Mouse (Mus musculus): ENCODE data around the gene Tnfsf11. TPM values are rescaled to one million over a fixed set of nuclear protein-coding genes. Genes with fewer than 3 reads are reported as not detected.

The Tnfsf11 gene
- polyA plus RNA-seq (2015; fragmentation: Nextera tagmentation; extraction: Ambion mirVana) = 0.09 TPM in 1 of 2 replicates, not detected in the other

DNA sequence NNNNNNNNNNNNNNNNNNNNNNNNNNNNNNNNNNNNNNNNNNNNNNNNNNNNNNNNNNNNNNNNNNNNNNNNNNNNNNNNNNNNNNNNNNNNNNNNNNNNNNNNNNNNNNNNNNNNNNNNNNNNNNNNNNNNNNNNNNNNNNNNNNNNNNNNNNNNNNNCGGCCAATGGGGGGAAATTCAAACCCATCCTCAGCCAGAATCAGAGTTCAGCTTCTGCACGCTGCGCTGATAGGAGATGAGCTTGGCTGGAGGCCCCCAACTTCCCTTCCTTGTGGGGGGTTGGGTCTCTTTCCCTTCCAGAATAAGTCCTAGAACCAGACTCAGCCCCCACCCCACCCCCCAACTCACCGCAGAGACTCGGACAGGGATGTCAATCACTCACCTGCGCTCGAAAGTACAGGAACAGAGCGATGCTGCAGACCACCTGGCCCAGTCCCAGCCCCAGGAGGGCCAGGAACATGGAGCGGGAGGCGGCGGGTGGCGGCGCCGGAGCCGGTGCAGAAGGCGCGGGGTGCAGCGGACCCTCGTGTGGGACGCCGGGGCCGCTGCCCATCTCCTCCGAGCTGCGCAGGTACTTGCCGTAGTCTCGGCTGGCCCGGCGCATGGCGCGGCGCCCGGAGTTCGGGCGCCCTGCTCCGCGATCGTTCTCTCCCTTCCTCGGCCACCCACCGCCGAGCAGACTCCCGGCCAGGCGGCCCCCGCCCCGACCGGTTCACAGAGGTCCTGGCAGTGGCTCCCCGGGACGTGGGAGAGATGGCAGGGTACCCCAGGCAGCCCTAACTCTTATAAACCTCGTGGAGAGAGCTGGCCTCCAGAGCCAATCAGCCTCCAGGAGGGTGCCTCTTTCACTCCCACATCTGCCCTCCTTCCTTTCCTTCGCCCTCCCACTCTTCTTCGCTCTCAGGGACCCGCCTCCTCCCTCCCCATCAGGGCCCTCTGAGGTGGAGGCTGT lies at the start of gene Tnfsf11:
Gene Tnfsf11, minus strand, starts transcription at position 758 of the 952 bp plus-strand sequence.
- peak; percentile 45; the same call in 1 of the 2 replicates for ATAC-seq
- 1% methylated on average over 47 of the region's 51 CpGs for WGBS
- no peak within 1 kb of the TSS for H3K27ac ChIP-seq (ENCODE audit: low read length)
- H3K4me1 ChIP-seq (ENCODE audit: control insufficient read depth, insufficient read depth, low read length) = 0 out of 2 replicates have a peak, but pooled peaks cover 2% of the 10 kb centered on the region
- H3K27me3 ChIP-seq (ENCODE audit: control insufficient read depth, insufficient read depth, low read depth, low read length) = peaks cover 23% of the 10 kb centered on the region
- H3K36me3 ChIP-seq (ENCODE audit: control insufficient read depth, insufficient read depth, low read length) = no peaks in the 10 kb centered on the region
- H3K4me2 ChIP-seq (ENCODE audit: low read length) = peak within 1 kb of the TSS; percentile 87
- H3K4me3 ChIP-seq (ENCODE audit: low read depth, low read length) = peak within 1 kb of the TSS; percentile 43
- H3K9ac ChIP-seq (ENCODE audit: low read depth, low read length) = peak within 1 kb of the TSS; percentile 49
- no peaks in the 10 kb centered on the region for H3K9me3 ChIP-seq (replicated peaks; ENCODE audit: control insufficient read depth, low read length, poor library complexity, severe bottlenecking)

DNA sequence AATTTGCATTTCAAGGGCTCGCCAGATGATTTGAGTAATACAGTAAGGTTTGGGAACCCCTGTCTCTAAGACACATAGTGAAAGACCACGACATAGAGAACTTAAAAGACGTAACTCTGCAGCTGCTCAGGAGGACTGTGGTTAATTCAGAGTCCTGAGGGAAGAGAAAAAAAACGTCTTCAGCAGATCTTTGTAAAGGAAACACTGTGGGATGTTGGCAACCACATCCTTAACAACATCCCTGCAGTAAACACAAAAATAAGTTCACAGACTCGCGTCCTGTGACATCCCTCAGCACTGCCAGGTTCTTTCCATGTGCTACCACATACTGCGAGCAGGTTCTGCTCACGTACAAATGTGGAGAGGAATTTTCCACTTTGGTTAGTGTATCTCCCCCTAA lies 48.9 kb upstream of the Tnfsf11 start:
- no peak overlapping the region for H3K9ac ChIP-seq (ENCODE audit: low read depth, low read length)
- no peaks in the 10 kb centered on the region for H3K9me3 ChIP-seq (replicated peaks; ENCODE audit: control insufficient read depth, low read length, poor library complexity, severe bottlenecking)
- no peak overlapping the region for H3K27ac ChIP-seq (ENCODE audit: low read length)
- no peak overlapping the region for H3K4me2 ChIP-seq (ENCODE audit: low read length)
- H3K36me3 ChIP-seq (ENCODE audit: control insufficient read depth, insufficient read depth, low read length) = no peaks in the 10 kb centered on the region
- no peak overlapping the region for H3K4me3 ChIP-seq (ENCODE audit: low read depth, low read length)
- no peaks in the 10 kb centered on the region for H3K27me3 ChIP-seq (ENCODE audit: control insufficient read depth, insufficient read depth, low read depth, low read length)
- H3K4me1 ChIP-seq (ENCODE audit: control insufficient read depth, insufficient read depth, low read length) = no peaks in the 10 kb centered on the region
- 67% methylated on average over 8 of the region's 8 CpGs for WGBS
- ATAC-seq = no peak

DNA sequence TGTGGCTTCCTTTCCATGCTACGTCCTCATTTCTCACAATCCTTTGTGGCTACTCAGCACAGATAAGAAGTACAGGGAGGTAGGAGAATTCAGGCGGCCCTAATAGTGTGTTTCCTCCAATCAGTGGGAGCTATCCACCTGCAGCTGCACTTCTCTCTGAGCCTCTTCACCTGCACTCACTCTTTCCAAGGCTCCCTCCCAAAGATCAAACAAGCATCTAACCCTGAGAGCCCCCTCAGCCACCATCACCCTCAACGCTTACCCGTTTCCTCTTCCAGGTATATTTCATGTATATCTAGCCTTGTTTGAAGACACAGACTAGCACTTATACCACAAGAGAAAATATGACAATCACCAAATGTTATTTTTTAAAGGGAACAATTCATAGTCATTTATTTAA lies 47.5 kb upstream of the Tnfsf11 start:
- WGBS = 88% methylated on average over 4 of the region's 4 CpGs

DNA sequence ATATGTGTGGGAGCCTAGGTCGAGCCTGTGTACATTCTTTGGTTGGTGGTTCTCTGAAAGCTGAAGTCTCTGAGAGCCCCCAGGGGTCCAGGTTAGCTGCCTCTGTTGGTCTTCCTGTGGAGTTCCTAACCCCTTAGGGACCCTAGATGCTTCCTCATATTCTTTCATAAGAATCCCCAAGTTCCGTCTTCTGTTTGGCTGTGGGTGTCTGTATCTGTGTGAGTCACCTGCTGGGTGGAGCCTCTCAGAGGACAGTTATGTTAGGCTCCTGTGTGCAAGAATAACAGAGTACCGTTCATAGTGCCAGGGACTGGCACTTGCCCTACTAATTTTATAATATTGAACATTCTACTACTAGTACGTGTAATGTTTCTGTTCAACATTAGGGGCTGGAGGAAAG lies 45.0 kb upstream of the Tnfsf11 start:
- H3K9me3 ChIP-seq (replicated peaks; ENCODE audit: control insufficient read depth, low read length, poor library complexity, severe bottlenecking) = no peaks in the 10 kb centered on the region
- no peaks in the 10 kb centered on the region for H3K4me1 ChIP-seq (ENCODE audit: control insufficient read depth, insufficient read depth, low read length)
- no peak overlapping the region for H3K27ac ChIP-seq (ENCODE audit: low read length)
- H3K4me2 ChIP-seq (ENCODE audit: low read length) = no peak overlapping the region
- WGBS = 85% methylated on average over 4 of the region's 4 CpGs
- ATAC-seq = no peak
- no peaks in the 10 kb centered on the region for H3K27me3 ChIP-seq (ENCODE audit: control insufficient read depth, insufficient read depth, low read depth, low read length)
- no peaks in the 10 kb centered on the region for H3K36me3 ChIP-seq (ENCODE audit: control insufficient read depth, insufficient read depth, low read length)
- no peak overlapping the region for H3K9ac ChIP-seq (ENCODE audit: low read depth, low read length)
- no peak overlapping the region for H3K4me3 ChIP-seq (ENCODE audit: low read depth, low read length)

More for the DNA sequence above, 47.5 kb upstream of the Tnfsf11 start:
- Histone ChIP-seq H3K36me3 (ENCODE audit: control insufficient read depth, insufficient read depth, low read length) (no peaks in the 10 kb centered on the region), H3K4me3 (ENCODE audit: low read depth, low read length) (no peak overlapping the region), H3K4me2 (ENCODE audit: low read length) (no peak overlapping the region), H3K4me1 (ENCODE audit: control insufficient read depth, insufficient read depth, low read length) (no peaks in the 10 kb centered on the region), H3K9me3 (replicated peaks; ENCODE audit: control insufficient read depth, low read length, poor library complexity, severe bottlenecking) (no peaks in the 10 kb centered on the region), H3K27me3 (ENCODE audit: control insufficient read depth, insufficient read depth, low read depth, low read length) (no peaks in the 10 kb centered on the region), H3K9ac (ENCODE audit: low read depth, low read length) (no peak overlapping the region), H3K27ac (ENCODE audit: low read length) (no peak overlapping the region)
- ATAC-seq = no peak

DNA sequence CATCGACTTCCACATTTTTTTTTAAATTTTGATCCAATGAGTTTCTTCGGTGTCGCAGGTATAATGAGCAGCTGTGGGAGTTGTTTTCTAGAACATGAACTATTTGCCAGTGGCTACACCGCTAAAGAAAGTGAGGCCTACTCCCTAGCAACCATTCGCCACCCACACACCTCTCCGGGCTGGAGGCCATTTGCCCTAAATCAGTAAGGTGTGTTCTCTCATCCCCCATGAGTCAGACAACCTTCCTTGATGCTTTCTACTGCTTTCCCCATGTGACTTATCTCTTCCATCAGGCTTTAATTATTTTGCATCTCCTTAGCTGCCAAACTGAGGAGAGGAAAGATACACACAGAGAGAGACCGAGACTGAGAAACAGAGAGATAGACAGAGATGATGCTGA lies 43.7 kb upstream of the Tnfsf11 start:
- Histone ChIP-seq H3K4me2 (ENCODE audit: low read length) (no peak overlapping the region), H3K4me3 (ENCODE audit: low read depth, low read length) (no peak overlapping the region), H3K36me3 (ENCODE audit: control insufficient read depth, insufficient read depth, low read length) (no peaks in the 10 kb centered on the region), H3K9ac (ENCODE audit: low read depth, low read length) (no peak overlapping the region), H3K4me1 (ENCODE audit: control insufficient read depth, insufficient read depth, low read length) (no peaks in the 10 kb centered on the region), H3K9me3 (replicated peaks; ENCODE audit: control insufficient read depth, low read length, poor library complexity, severe bottlenecking) (no peaks in the 10 kb centered on the region), H3K27me3 (ENCODE audit: control insufficient read depth, insufficient read depth, low read depth, low read length) (no peaks in the 10 kb centered on the region), H3K27ac (ENCODE audit: low read length) (no peak overlapping the region)
- no peak for ATAC-seq
- 95% methylated on average over 7 of the region's 7 CpGs for WGBS

DNA sequence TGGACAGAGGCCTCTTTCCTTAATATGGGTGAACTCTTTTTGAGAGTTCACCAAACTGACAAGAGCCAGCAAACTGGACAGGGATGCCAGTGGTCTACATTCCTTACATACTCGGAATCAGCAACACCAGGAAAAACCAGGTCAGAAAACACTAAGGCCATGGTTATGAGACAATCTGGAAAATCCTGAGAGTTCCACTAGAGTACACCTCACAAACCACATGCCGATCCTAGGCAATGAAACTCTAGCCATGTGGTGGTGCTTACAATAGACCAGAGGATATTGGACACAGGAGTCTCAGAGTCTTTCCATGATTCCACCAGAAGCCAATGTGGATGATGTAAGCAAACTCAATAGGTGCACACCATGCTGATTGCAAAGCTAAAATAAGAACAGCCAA lies 39.9 kb upstream of the Tnfsf11 start:
- no peaks in the 10 kb centered on the region for H3K36me3 ChIP-seq (ENCODE audit: control insufficient read depth, insufficient read depth, low read length)
- H3K27me3 ChIP-seq (ENCODE audit: control insufficient read depth, insufficient read depth, low read depth, low read length) = no peaks in the 10 kb centered on the region
- 94% methylated on average over 2 of the region's 2 CpGs for WGBS
- no peaks in the 10 kb centered on the region for H3K9me3 ChIP-seq (replicated peaks; ENCODE audit: control insufficient read depth, low read length, poor library complexity, severe bottlenecking)
- no peak overlapping the region for H3K4me3 ChIP-seq (ENCODE audit: low read depth, low read length)
- H3K4me1 ChIP-seq (ENCODE audit: control insufficient read depth, insufficient read depth, low read length) = no peaks in the 10 kb centered on the region
- no peak overlapping the region for H3K4me2 ChIP-seq (ENCODE audit: low read length)
- no peak overlapping the region for H3K27ac ChIP-seq (ENCODE audit: low read length)
- ATAC-seq = no peak
- H3K9ac ChIP-seq (ENCODE audit: low read depth, low read length) = no peak overlapping the region

DNA sequence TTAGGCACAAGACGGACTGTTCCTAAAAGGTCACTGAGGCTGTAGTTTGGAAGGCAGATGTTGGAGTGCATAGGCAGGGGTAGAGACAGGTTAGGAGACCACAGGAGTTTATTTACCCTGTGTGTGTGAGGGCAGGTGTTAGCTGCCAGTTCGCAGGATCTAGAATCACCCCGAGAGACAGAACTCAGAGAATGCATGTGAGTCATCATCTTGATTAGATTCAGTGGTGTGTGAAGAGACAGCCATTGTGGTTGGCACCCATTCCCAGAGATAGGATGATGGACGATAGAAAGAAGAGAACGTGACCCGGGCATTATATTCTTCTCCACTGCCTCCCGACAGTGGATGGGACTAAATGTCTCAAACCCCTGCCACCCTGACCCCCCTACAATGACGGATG lies 35.2 kb upstream of the Tnfsf11 start:
- Histone ChIP-seq H3K4me3 (ENCODE audit: low read depth, low read length) (no peak overlapping the region), H3K36me3 (ENCODE audit: control insufficient read depth, insufficient read depth, low read length) (no peaks in the 10 kb centered on the region), H3K9me3 (replicated peaks; ENCODE audit: control insufficient read depth, low read length, poor library complexity, severe bottlenecking) (no peaks in the 10 kb centered on the region), H3K27me3 (ENCODE audit: control insufficient read depth, insufficient read depth, low read depth, low read length) (no peaks in the 10 kb centered on the region), H3K4me1 (ENCODE audit: control insufficient read depth, insufficient read depth, low read length) (no peaks in the 10 kb centered on the region), H3K27ac (ENCODE audit: low read length) (no peak overlapping the region), H3K9ac (ENCODE audit: low read depth, low read length) (no peak overlapping the region), H3K4me2 (ENCODE audit: low read length) (no peak overlapping the region)
- no peak for ATAC-seq
- whole genome bisulfite sequencing = 79% methylated on average over 8 of the region's 8 CpGs

DNA sequence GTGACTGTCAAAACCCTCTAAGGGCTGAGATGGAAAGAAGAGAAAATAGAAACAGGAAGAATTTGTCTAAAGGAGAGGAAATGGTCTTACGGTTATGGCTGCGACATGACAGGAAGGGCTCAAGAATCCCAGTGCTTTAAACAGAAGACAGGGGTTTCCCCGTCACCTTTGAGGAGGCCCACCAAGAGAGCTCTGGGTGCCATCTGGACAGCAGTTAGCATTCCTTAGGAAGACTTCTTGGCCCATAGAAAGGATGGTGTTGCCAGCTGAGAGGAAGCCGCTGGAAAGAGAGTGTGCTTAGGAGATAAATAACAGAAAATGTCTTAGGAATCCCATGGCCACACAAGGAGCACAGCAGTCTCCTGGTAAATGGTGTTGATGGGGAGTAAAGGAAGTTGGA lies 34.3 kb upstream of the Tnfsf11 start:
- H3K4me2 ChIP-seq (ENCODE audit: low read length) = no peak overlapping the region
- H3K27ac ChIP-seq (ENCODE audit: low read length) = no peak overlapping the region
- H3K4me1 ChIP-seq (ENCODE audit: control insufficient read depth, insufficient read depth, low read length) = no peaks in the 10 kb centered on the region
- H3K9ac ChIP-seq (ENCODE audit: low read depth, low read length) = no peak overlapping the region
- no peaks in the 10 kb centered on the region for H3K36me3 ChIP-seq (ENCODE audit: control insufficient read depth, insufficient read depth, low read length)
- H3K9me3 ChIP-seq (replicated peaks; ENCODE audit: control insufficient read depth, low read length, poor library complexity, severe bottlenecking) = no peaks in the 10 kb centered on the region
- ATAC-seq = no peak
- no peak overlapping the region for H3K4me3 ChIP-seq (ENCODE audit: low read depth, low read length)
- WGBS = 97% methylated on average over 4 of the region's 4 CpGs
- H3K27me3 ChIP-seq (ENCODE audit: control insufficient read depth, insufficient read depth, low read depth, low read length) = no peaks in the 10 kb centered on the region

DNA sequence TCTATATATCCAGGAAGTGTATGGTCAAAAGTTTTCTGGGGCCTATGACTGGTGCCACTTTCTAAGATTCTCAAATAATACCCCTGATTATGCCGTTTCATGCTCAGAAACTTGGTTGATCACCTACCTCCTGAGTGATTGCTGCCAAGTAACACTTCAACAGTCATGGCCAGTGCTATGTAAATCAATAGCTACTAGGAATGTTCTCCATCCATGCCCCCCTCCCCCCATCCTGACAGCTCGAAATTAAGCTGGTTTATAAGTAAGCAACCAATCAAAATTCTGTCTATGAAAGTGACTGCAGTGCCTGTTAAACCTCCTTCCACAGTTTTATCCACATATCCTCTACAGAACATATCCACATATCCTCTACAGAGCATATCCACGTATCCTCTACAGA lies 25.5 kb upstream of the Tnfsf11 start:
- 88% methylated on average over 3 of the region's 3 CpGs for WGBS

More for the DNA sequence above, 25.5 kb upstream of the Tnfsf11 start:
- Histone ChIP-seq H3K36me3 (ENCODE audit: control insufficient read depth, insufficient read depth, low read length) (no peaks in the 10 kb centered on the region), H3K4me2 (ENCODE audit: low read length) (no peak overlapping the region), H3K9ac (ENCODE audit: low read depth, low read length) (no peak overlapping the region), H3K9me3 (replicated peaks; ENCODE audit: control insufficient read depth, low read length, poor library complexity, severe bottlenecking) (no peaks in the 10 kb centered on the region), H3K27ac (ENCODE audit: low read length) (no peak overlapping the region), H3K4me3 (ENCODE audit: low read depth, low read length) (no peak overlapping the region), H3K4me1 (ENCODE audit: control insufficient read depth, insufficient read depth, low read length) (no peaks in the 10 kb centered on the region), H3K27me3 (ENCODE audit: control insufficient read depth, insufficient read depth, low read depth, low read length) (no peaks in the 10 kb centered on the region)
- no peak for ATAC-seq

Measured in midbrain, embryonic 16.5 days (tissue).